Mouse (Mus musculus) Patski (cell line): ENCODE results near the gene Slc34a1. TPM values are rescaled to one million over a fixed set of nuclear protein-coding genes. Genes with fewer than 3 reads are reported as not detected.

ENCODE experiments used
- ATAC-seq: fragments of 100-300 bp; one replicate; pipeline ENCODE4 v1.8.0; 2021
- CTCF ChIA-PET: fragments of 350-600 bp; sonication (Branson Sonifier 250); formaldehyde crosslinking; loops from one replicate; lab custom pipeline; 2022; ENCODE audit warnings: inconsistent platforms; lab: Charles Lee
- POLR2A ChIA-PET: fragments of 350-600 bp; sonication (Branson Sonifier 250); formaldehyde crosslinking; loops from one replicate; lab custom pipeline; 2022; ENCODE audit warnings: antibody characterized with exemption, inconsistent platforms; lab: Charles Lee
- DNase-seq: peaks from one replicate; pipeline ENCODE4 v3.0.0-alpha.2; 2011; ENCODE audit warnings: low read depth, low spot score
- H3K27me3 ChIP-seq: fragments of 371-371 bp; one replicate; pipeline ENCODE4 v1.5.1; 2021
- CTCF ChIP-seq: fragments of 100-300 bp; IDR thresholded peaks from one replicate; pipeline ENCODE4 v1.5.1; 2021
- in situ Hi-C: fragments of 300-500 bp; cut with MboI; formaldehyde crosslinking; loops from 3 replicates; pipeline ENCODE4 v1.11.1; 2018; ENCODE audit warnings: low pct_unique_long_range_greater_than_20kb, mixed read lengths
- polyA plus RNA-seq: library from polyadenylated mRNA; unstranded; gene quantifications from one replicate; pipeline ENCODE4 v1.2.3, GENCODE M21; 2021

Slc34a1 gene
- polyA plus RNA-seq: not detected

GRCm38 (mm10) chr13:55398088-55398487, at the start of gene Slc34a1:
TSS of gene Slc34a1 (plus strand) at chr13:55398187.
- ChIA-PET CTCF (no interaction called here), POLR2A (no interaction called here)
- TF ChIP-seq CTCF: no peak
- ATAC-seq (no peak), DNase-seq (no peak)
- in situ Hi-C loops: no loop called here
- peaks cover 27% of the 10 kb centered on the region for H3K27me3 ChIP-seq

- in situ Hi-C loops: no loop called here
- DNase-seq: no peak
These were observed 36.8 kb upstream of the Slc34a1 start for GRCm38 (mm10) chr13:55361145-55361544.

GRCm38 (mm10) chr13:55361974-55362452, 36.0 kb upstream of the Slc34a1 start:
- peaks cover 5% of the 10 kb centered on the region for H3K27me3 ChIP-seq
- ChIA-PET POLR2A (interaction anchor here (0.5 kb wide), 1 partner anchor 55 kb away, joined by 5 read pairs; no protein-coding TSS in a partner anchor), CTCF (no interaction called here)
- ATAC-seq (peak; percentile 29), DNase-seq (peak; percentile 7)
- in situ Hi-C loops: no loop called here
- no peak for TF ChIP-seq CTCF

More at GRCm38 (mm10) chr13:55361145-55361544, 36.8 kb upstream of the Slc34a1 start:
- no peaks in the 10 kb centered on the region for H3K27me3 ChIP-seq
- ChIA-PET CTCF (no interaction called here), POLR2A (no interaction called here)
- no peak for TF ChIP-seq CTCF
- ATAC-seq: no peak

- peak; percentile 96 for DNase-seq
- no peak for TF ChIP-seq CTCF
- CTCF ChIA-PET: interaction anchor here (1.0 kb wide), 1 partner anchor 41 kb away, joined by 3 read pairs; no protein-coding TSS in a partner anchor
- in situ Hi-C loops: no loop called here
- ATAC-seq: peak; percentile 97
- POLR2A ChIA-PET: interaction anchor here (0.5 to 0.9 kb wide), 3 partner anchors 55 to 213 kb away, joined by 3 to 5 read pairs (median 3); no protein-coding TSS in a partner anchor
- H3K27me3 ChIP-seq: peaks cover 7% of the 10 kb centered on the region
These were observed 35.4 kb upstream of the Slc34a1 start, which contains the start of gene Lman2 for GRCm38 (mm10) chr13:55362453-55363060. TSS of gene Lman2 (minus strand) at chr13:55362783.

- in situ Hi-C loops: no loop called here
- POLR2A ChIA-PET: no interaction called here
- CTCF ChIA-PET: no interaction called here
- DNase-seq (no peak), ATAC-seq (no peak)
- TF ChIP-seq CTCF: no peak
- peaks cover 30% of the 10 kb centered on the region for H3K27me3 ChIP-seq
These were observed 29.6 kb upstream of the Slc34a1 start for GRCm38 (mm10) chr13:55368401-55368800.

GRCm38 (mm10) chr13:55369531-55370114, 28.4 kb upstream of the Slc34a1 start, which contains the start of gene Rgs14:
TSS of gene Rgs14 (plus strand) at chr13:55369732.
- TF ChIP-seq CTCF: no peak
- no peak for DNase-seq
- ChIA-PET CTCF (no interaction called here), POLR2A (no interaction called here)
- no peak for ATAC-seq
- H3K27me3 ChIP-seq: peaks cover 41% of the 10 kb centered on the region
- in situ Hi-C loops: loop anchor here (5.0 kb wide), 1 partner anchor 58 kb away; the partner anchor contains the start of gene F12

- in situ Hi-C loops: loop anchor here (5.0 kb wide), 1 partner anchor 57 kb away; the partner anchor contains the start of gene F12
- POLR2A ChIA-PET: no interaction called here
- CTCF ChIA-PET: no interaction called here
These were observed 27.8 kb upstream of the Slc34a1 start for GRCm38 (mm10) chr13:55370234-55370633.

GRCm38 (mm10) chr13:55371007-55371681, 26.8 kb upstream of the Slc34a1 start:
- in situ Hi-C loops: loop anchor here (5.0 kb wide), 1 partner anchor 56 kb away; the partner anchor contains the start of gene F12
- TF ChIP-seq CTCF: no peak
- POLR2A ChIA-PET: no interaction called here

More at GRCm38 (mm10) chr13:55370234-55370633, 27.8 kb upstream of the Slc34a1 start:
- TF ChIP-seq CTCF: no peak
- ATAC-seq (no peak), DNase-seq (no peak)
- peaks cover 47% of the 10 kb centered on the region for H3K27me3 ChIP-seq

GRCm38 (mm10) chr13:55371740-55372139, 26.2 kb upstream of the Slc34a1 start:
- no peak for TF ChIP-seq CTCF
- ChIA-PET POLR2A (no interaction called here), CTCF (no interaction called here)
- ATAC-seq (no peak), DNase-seq (no peak)
- peaks cover 56% of the 10 kb centered on the region for H3K27me3 ChIP-seq
- in situ Hi-C loops: loop anchor here (5.0 kb wide), 1 partner anchor 56 kb away; the partner anchor contains the start of gene F12

More at GRCm38 (mm10) chr13:55371007-55371681, 26.8 kb upstream of the Slc34a1 start:
- ATAC-seq (no peak), DNase-seq (no peak)
- H3K27me3 ChIP-seq: peaks cover 55% of the 10 kb centered on the region
- CTCF ChIA-PET: no interaction called here

- H3K27me3 ChIP-seq: peaks cover 74% of the 10 kb centered on the region
- CTCF ChIA-PET: no interaction called here
- in situ Hi-C loops: loop anchor here (5.0 kb wide), 1 partner anchor 53 kb away; the partner anchor contains the start of gene F12
These were observed 23.6 kb upstream of the Slc34a1 start for GRCm38 (mm10) chr13:55374206-55374924.

More at GRCm38 (mm10) chr13:55374206-55374924, 23.6 kb upstream of the Slc34a1 start:
- POLR2A ChIA-PET: no interaction called here
- DNase-seq (no peak), ATAC-seq (no peak)
- TF ChIP-seq CTCF: no peak
